Mouse (Mus musculus) adrenal gland, postnatal 10 days (tissue): ENCODE results near the gene Olfr790. TPM values are rescaled to one million over a fixed set of nuclear protein-coding genes. Genes with fewer than 3 reads are reported as not detected.
A peak's percentile ranks its signal among the peaks of the same experiment; 100 is the strongest.

Experiments
- DNase-seq: peaks from one replicate; pipeline ENCODE4 v3.0.0; 2021; ENCODE audit warnings: mixed read lengths
- long read RNA-seq, 2 experiments: library from polyadenylated mRNA; stranded (forward); transcript quantifications; one replicate each; pipeline ENCODE4 v2.0.0; 2021
- total RNA-seq, 2 experiments: library from RNA; stranded (reverse); gene quantifications; 2 replicates each; pipeline ENCODE4 v1.2.3; 2021

Gene Olfr790
- not detected for total RNA-seq
- long read RNA-seq, experiment 1, result 0 reads
- long read RNA-seq, experiment 2, result 0 reads

DNA sequence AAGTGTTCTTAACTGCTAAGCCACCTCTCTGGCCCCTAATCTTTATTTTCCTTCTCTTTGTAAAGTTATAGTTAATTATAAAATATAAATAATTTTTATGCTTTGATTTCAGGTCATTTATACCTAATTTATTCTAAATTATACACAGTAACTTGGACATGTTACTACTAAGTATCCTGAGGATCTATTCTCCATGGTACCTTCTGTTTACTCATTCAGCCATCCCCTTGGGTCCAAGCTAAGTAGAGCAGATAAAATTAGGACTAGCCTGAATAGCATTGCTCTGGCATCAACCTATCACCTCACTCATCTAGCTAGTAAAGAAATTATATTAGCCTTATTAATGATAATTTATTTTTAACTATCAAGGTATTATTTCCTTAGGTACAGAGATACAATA, at the start of gene Olfr790:
Olfr790 (plus strand) TSS at position 301 of the 400 bp plus-strand sequence.
- DNase-seq, result no peak

DNA sequence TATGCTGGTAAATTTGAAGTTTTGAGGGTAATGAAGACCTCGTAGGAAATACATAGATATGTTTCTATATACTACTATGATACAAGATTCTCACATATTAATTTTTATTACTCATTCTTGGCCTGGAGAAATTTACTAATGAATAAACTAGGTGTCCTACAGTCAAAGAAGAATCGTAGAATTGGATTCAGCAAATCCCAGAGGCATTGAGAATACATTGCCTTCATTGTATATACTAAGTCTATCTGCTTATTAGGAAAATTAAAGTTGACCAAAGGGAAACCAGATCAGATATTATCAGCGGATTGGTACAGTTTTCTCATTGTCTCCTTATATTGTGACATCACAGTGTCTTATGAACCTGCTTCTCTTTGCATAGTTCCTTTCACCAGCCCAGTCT, 36.7 kb upstream of the Olfr790 start, which contains the start of gene Olfr787:
Olfr787 (plus strand) TSS at position 301 of the 400 bp plus-strand sequence.
- DNase-seq, result no peak

- DNase-seq, result no peak
Observed at GRCm38 (mm10) chr10:129470698-129471097, 27.6 kb upstream of the Olfr790 start, which contains the start of gene Olfr788. TSS of gene Olfr788 (plus strand) at chr10:129470998.

GRCm38 (mm10) chr10:129473256-129473655, 25.0 kb upstream of the Olfr790 start:
- DNase-seq, result no peak

GRCm38 (mm10) chr10:129473723-129474122, 24.6 kb upstream of the Olfr790 start:
- no peak for DNase-seq

DNA sequence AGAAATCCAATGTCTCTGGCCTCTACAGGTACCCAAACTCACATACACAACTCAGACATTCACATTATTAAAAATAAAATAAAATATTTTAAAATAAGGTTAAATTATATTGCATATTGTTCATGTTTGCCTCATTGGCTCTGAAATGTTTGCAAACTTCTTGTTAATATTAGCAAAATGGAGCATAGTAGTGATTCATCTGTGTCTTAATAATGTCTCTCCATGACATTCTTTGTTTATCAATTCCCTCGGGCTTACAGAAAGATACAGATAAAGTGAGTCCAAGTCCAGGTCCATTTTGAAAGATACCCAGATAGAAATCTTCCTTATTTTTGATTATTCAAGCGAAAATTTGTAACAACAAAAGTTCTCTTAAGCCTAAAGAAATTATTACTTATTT, 13.8 kb upstream of the Olfr790 start, which contains the start of gene Olfr789:
Olfr789 (plus strand) TSS at position 301 of the 400 bp plus-strand sequence.
- DNase-seq, result no peak

DNA sequence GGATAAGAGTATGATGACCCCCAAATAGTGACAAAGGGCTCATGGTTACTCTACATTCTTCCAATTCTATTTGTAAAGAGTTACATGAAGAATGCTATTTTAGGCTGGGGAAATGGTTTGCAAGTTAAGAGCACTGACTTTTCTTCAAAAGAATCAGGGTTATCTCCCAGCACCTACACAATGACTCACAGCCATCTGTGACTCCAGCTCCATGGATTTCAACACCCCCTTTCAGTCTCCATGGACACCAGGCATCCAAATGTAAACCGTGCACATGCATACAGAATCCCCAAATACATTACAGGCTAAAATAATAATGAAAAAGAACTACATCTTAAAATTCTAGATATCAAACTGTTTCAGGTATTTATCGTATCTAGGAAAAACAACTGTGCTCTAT, 8.2 kb upstream of the Olfr790 start:
- no peak for DNase-seq

DNA sequence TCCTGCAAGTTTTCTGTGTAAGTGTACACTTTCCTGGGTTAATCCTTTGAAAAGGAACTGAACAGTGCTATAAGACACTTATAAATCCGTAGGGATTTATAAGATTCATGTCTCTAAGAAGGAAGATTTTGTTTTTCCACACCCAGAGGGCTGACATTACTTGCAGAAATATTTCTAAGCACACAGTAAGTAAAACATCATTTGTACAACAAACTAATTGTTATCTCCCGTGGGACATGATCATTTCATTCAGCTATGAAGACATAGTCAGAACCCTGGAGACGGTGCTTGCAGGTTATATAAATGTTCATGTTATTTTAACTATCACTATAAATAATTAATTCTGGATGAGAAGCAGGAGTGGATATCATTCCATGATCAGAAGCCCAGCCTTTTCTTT, 23.2 kb downstream of the Olfr790 start, which contains the start of gene Olfr791:
Olfr791 (plus strand) TSS at position 301 of the 400 bp plus-strand sequence.
- no peak for DNase-seq

DNA sequence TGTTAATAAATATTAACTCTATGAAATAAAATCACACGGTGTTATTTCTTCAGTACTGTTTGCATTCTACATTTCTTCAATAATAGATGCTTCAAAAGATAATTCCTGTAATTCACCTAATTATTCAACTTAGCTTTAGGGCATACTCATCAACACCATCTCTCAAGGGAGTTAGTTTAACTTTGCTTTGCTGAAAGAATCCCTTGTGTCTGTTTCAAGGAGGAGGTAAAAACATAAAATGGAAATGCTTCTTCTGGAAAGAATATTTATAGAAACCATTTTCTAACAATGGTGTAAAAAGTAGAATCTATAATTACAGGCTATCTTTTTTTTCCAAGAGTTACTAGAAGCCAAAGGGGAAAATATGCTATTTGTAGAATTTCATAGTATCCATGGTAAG, 40.6 kb downstream of the Olfr790 start, which contains the start of gene Olfr792:
Olfr792 (plus strand) TSS at position 301 of the 400 bp plus-strand sequence.
- DNase-seq, result no peak

DNA sequence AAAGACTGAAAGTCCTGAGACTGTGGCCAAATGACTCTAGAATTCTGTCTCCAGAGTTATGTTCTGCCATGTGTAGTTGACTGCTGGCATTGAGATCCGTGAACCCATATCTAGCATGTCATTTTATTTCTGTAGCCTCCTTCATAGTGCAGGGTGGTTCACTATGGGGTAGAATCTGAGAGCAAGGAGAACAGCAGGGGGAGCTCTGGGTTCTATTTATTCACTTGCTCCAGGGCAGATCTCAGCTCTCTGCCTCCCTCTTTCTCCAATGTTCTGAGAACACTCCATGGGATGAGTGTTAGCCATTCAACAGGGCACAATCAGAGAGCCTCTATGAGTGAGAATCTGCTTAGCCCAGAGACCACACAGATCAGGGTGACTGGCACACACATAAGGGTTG, 51.1 kb downstream of the Olfr790 start:
- DNase-seq, result peak; percentile 7

Other genes starting within 250 kb of the Olfr790 start
- not detected for gene Olfr776, start 239.4 kb upstream of the Olfr790 start, total RNA-seq
- gene Olfr777, start 227.0 kb upstream of the Olfr790 start, total RNA-seq, result not detected
- not detected for gene Olfr780, start 180.4 kb upstream of the Olfr790 start, total RNA-seq
- gene Olfr781, start 169.6 kb upstream of the Olfr790 start, total RNA-seq, result not detected
- gene Olfr782, start 149.6 kb upstream of the Olfr790 start, total RNA-seq, result not detected
- gene Olfr784, start 114.4 kb upstream of the Olfr790 start, total RNA-seq, result under 1 TPM in 1 of 2 experiments, not detected in 1; 0.09 TPM
- not detected for gene Olfr785, start 93.1 kb upstream of the Olfr790 start, total RNA-seq
- not detected for gene Olfr786, start 71.2 kb upstream of the Olfr790 start, total RNA-seq
- gene Olfr787, start 36.6 kb upstream of the Olfr790 start, total RNA-seq, result not detected
- not detected for gene Olfr788, start 27.5 kb upstream of the Olfr790 start, total RNA-seq
- not detected for gene Olfr789, start 13.7 kb upstream of the Olfr790 start, total RNA-seq
- not detected for gene Olfr791, start 23.3 kb downstream of the Olfr790 start, total RNA-seq
- gene Olfr792, start 40.7 kb downstream of the Olfr790 start, total RNA-seq, result not detected
- not detected for gene Olfr794, start 69.2 kb downstream of the Olfr790 start, total RNA-seq
- not detected for gene Olfr796, start 114.1 kb downstream of the Olfr790 start, total RNA-seq
- gene Olfr798, start 129.4 kb downstream of the Olfr790 start, total RNA-seq, result not detected
- not detected for gene Olfr799, start 139.0 kb downstream of the Olfr790 start, total RNA-seq
- not detected for gene Olfr800, start 159.2 kb downstream of the Olfr790 start, total RNA-seq
- not detected for gene Olfr801, start 175.4 kb downstream of the Olfr790 start, total RNA-seq
- gene Olfr802, start 189.7 kb downstream of the Olfr790 start, total RNA-seq, result not detected
- not detected for gene Olfr803, start 195.8 kb downstream of the Olfr790 start, total RNA-seq
- not detected for gene Olfr804, start 204.7 kb downstream of the Olfr790 start, total RNA-seq
- gene Olfr805, start 230.9 kb downstream of the Olfr790 start, total RNA-seq, result not detected
- not detected for gene Olfr806, start 243.4 kb downstream of the Olfr790 start, total RNA-seq